Mouse (Mus musculus) midbrain, embryonic 16.5 days (tissue): ENCODE measurements around the gene Reep6. TPM values are rescaled to one million over a fixed set of nuclear protein-coding genes. Genes with fewer than 3 reads are reported as not detected.
A peak's percentile ranks its signal among the peaks of the same experiment; 100 is the strongest.

Experiments used
- ATAC-seq: fragments of 200-750 bp; cut with Nextera tagmentation; 2 replicates; pipeline ENCODE4 v1.8.0; 2017; ENCODE audit warnings: moderate TSS enrichment
- H3K27ac ChIP-seq: fragments of 300-500 bp; sonication (generic); 2 replicates; pipeline ENCODE4 v1.5.1; 2014; ENCODE audit warnings: mild to moderate bottlenecking, low read length, mixed read lengths
- H3K27me3 ChIP-seq: fragments of 300-500 bp; sonication (generic); 2 replicates; pipeline ENCODE4 v1.6.1; 2014; ENCODE audit warnings: low read depth, low read length, mixed read lengths; ENCODE audit not compliant: control insufficient read depth, insufficient read depth
- H3K36me3 ChIP-seq: fragments of 300-500 bp; sonication (generic); 2 replicates; pipeline ENCODE4 v1.6.1; 2014; ENCODE audit warnings: mild to moderate bottlenecking, low read length, moderate library complexity, mixed read lengths; ENCODE audit not compliant: control insufficient read depth, insufficient read depth
- H3K4me1 ChIP-seq: fragments of 300-500 bp; sonication (generic); 2 replicates; pipeline ENCODE4 v1.6.1; 2014; ENCODE audit warnings: mild to moderate bottlenecking, low read length, mixed read lengths; ENCODE audit not compliant: control insufficient read depth, insufficient read depth
- H3K4me2 ChIP-seq: fragments of 300-500 bp; sonication (generic); 2 replicates; pipeline ENCODE4 v1.6.1; 2014; ENCODE audit warnings: mild to moderate bottlenecking, low read length, mixed read lengths
- H3K4me3 ChIP-seq: fragments of 300-500 bp; sonication (generic); 2 replicates; pipeline ENCODE4 v1.5.1; 2014; ENCODE audit warnings: low read depth, mild to moderate bottlenecking, low read length, moderate library complexity, mixed read lengths
- H3K9ac ChIP-seq: fragments of 300-500 bp; sonication (generic); 2 replicates; pipeline ENCODE4 v1.6.1; 2014; ENCODE audit warnings: low read depth, low read length, mixed read lengths
- H3K9me3 ChIP-seq: fragments of 300-500 bp; sonication (generic); replicated peaks from 2 replicates; pipeline ENCODE4 v1.6.1; 2014; ENCODE audit warnings: mild to moderate bottlenecking, low read length, mixed read lengths; ENCODE audit not compliant: control insufficient read depth, poor library complexity, severe bottlenecking
- WGBS: fragments of 180-500 bp; shearing (Covaris S2); extraction: QIAGEN DNeasy Blood & Tissue Kit; methylation state at CpG from one replicate; pipeline ENCODE4 v1.1.7; 2014; 5-methylcytosine and 5-hydroxymethylcytosine counted together
- polyA plus RNA-seq: library from polyadenylated mRNA; unstranded; fragments of >200 nt; fragmentation: Nextera tagmentation; extraction: Ambion mirVana; gene quantifications from 2 replicates; pipeline ENCODE4 v1.2.1, GENCODE M21; 2015

Reep6 gene
- polyA plus RNA-seq, 1 experiment from 2014 or later = 8.6 TPM

DNA sequence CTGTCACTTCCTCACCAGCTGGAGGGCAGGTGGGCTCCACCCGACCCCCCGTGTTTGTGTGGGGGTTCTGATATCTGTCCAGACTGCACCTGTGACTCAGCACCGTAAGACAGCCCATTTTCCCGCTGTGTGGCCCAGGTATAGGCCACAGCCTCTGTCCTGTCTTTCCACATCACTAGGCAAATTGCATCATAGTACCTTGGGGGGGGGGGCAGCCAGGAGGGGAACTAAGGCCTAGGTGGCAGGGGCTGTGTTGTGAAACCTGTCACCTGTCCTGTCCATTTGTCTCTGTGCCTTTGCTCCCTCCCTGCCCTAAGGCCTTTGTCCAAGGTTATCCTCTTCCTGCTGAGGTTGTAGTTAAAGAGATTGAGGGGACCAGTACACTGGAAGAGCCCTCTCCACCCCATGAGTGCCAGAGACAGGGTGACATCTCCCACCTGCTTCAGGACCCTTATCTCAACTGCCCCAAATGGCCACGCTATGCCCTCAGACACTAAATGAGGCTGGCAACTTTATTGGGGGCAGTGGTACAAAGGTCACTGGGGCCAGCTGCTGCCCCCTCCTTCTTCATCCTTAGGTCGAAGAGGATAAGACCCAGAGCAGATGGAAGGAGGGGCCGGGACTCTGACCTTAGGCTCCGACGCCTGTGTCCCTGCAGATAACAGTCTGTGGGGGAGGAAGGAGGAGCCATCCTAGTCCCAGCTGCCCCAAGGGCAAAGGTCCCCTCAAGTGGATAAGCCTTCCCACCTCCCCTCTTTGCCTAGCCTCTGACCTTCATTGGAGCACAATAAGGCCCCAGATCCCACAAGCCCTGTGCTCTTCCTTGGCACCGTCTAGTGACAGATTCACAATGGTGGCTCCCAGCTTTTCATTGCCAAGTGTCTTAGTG lies 2.1 kb downstream of the Reep6 start:
- no peak for ATAC-seq
- Histone ChIP-seq H3K9me3 (no peaks in the 10 kb centered on the region), H3K4me1 (peaks cover 8% of the 10 kb centered on the region; the same call in 1 of the 2 replicates), H3K4me3 (no peak overlapping the region), H3K27ac (no peak overlapping the region), H3K4me2 (no peak overlapping the region), H3K36me3 (no peaks in the 10 kb centered on the region), H3K9ac (no peak overlapping the region), H3K27me3 (no peaks in the 10 kb centered on the region; the same call in 1 of the 2 replicates)
- 70% methylated on average over 10 of the region's 10 CpGs for WGBS

DNA sequence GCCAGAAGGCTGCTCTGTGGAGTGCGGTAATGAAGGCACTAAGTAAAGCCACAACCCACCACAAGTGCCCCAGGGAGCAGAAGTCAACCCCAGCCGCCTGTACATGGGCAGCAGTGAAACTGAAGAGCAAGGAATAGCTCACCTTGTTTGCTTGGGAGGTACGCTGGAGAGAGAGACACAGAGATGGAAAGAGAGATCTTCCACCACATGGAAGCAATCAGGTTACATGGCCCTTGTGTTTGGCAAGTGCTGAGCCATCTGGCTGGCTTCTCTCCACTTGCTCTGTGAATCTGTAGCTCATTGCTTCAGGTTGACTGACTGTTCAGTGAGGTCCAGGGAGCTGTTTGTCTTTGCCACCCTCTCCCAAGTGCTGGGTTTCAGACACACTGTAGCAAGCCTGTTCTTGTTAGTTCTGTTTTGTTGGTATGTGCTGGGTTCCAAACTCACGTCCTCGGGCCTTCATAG lies 2.8 kb downstream of the Reep6 start:
- Histone ChIP-seq H3K9ac (no peak overlapping the region), H3K36me3 (no peaks in the 10 kb centered on the region), H3K9me3 (no peaks in the 10 kb centered on the region), H3K27ac (no peak overlapping the region), H3K27me3 (no peaks in the 10 kb centered on the region; the same call in 1 of the 2 replicates), H3K4me2 (no peak overlapping the region), H3K4me3 (no peak overlapping the region), H3K4me1 (peaks cover 8% of the 10 kb centered on the region; the same call in 1 of the 2 replicates)
- WGBS = 91% methylated on average over 5 of the region's 5 CpGs
- ATAC-seq = no peak

DNA sequence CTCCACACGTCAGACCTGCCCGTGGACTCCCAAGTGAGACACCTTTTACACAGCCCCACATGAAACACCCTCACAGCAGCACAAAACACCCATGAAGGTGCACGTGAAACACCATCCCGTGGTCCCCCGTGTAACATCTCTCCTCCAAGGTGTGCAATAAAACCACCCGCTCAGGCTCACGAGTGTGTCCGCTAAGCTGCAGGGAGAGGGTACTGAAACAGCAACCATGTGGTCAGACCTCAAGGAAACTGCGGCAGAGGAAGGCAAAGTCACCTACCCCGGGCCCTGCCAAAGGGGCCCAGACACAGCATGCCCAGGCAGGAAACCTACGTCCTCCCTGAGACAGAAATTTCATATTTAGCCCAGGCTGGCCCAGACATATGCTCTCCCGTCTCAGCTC lies 6.5 kb downstream of the Reep6 start:
- no peak overlapping the region for H3K9ac ChIP-seq
- peaks cover 10% of the 10 kb centered on the region for H3K27me3 ChIP-seq
- H3K4me1 ChIP-seq = no peaks in the 10 kb centered on the region
- no peak overlapping the region for H3K27ac ChIP-seq
- no peaks in the 10 kb centered on the region for H3K36me3 ChIP-seq
- no peak overlapping the region for H3K4me2 ChIP-seq
- H3K4me3 ChIP-seq = no peak overlapping the region
- ATAC-seq = no peak
- no peaks in the 10 kb centered on the region for H3K9me3 ChIP-seq
- WGBS = 88% methylated on average over 12 of the region's 12 CpGs

DNA sequence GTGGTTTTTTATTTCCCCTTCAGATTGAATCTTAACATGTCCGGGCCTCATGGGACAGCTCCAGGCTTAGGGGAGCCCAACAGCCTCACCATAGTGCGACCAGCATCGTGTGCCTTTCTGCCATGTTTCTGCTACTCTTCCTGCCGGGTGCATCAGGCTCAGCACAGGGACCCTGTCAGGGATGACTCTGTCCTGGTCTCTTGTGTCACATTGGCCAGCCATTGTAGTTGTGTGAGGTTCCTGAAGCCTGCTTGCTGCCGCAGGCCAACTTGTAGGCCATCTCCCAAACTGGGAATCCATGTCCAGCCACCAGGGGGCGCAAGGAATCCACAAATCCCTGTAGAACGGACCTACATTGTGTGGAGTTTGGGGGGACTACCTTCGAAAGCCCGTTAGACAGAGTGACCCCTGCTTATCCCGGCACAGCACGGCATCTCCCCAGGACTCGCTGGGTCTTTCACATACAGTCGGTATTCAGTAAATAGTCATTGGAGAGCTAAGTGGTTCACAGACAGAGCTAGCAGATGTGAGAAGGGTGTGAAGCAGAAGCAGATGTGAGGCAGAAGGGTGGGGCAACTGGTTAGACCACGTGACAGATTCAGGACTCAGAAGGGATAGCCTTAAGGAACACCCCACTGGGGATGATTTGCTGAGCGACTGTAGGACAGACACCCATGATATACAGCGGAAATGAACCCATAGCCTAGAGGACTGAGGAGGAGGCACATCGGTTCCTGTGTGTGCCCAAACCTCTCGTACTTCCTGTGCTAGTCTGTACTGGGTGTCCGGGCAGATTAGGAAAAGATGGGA lies 10.4 kb downstream of the Reep6 start:
- 20% methylated on average over 19 of the region's 19 CpGs for WGBS
- peaks cover 12% of the 10 kb centered on the region for H3K4me1 ChIP-seq
- no peak overlapping the region for H3K4me3 ChIP-seq
- H3K27ac ChIP-seq = no peak overlapping the region
- H3K9me3 ChIP-seq = no peaks in the 10 kb centered on the region
- H3K36me3 ChIP-seq = no peaks in the 10 kb centered on the region
- 0 out of 2 replicates have a peak overlapping the region, but pooled peaks have one; percentile 17 for H3K4me2 ChIP-seq
- 0 out of 2 replicates have a peak, but pooled peaks have one; percentile 2 for ATAC-seq
- no peak overlapping the region for H3K9ac ChIP-seq
- peaks cover 47% of the 10 kb centered on the region for H3K27me3 ChIP-seq

DNA sequence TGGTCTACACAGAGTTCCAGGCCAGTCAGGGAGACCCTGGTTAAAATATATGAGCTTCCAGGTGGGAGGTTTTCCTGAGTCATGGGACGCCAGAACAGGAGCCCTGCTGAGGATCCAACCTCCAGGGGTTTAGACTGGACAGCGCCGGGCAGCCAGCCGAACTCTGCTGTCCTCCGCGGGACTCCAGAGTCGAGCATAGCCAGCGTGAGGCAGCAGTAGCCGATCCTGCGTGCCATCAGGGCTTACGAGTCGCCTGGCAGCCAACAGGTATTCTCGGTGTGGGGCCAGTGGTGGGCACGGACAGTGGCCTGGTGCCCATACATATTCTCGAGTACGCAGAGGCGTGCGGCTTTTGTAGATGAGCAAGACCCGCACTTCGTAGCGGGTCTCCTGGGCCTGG lies 11.3 kb downstream of the Reep6 start:
- H3K36me3 ChIP-seq = no peaks in the 10 kb centered on the region
- H3K9ac ChIP-seq = no peak overlapping the region
- no peak overlapping the region for H3K4me3 ChIP-seq
- H3K27me3 ChIP-seq = peaks cover 56% of the 10 kb centered on the region
- whole genome bisulfite sequencing = 8% methylated on average over 21 of the region's 21 CpGs
- ATAC-seq = no peak
- no peaks in the 10 kb centered on the region for H3K9me3 ChIP-seq
- peaks cover 12% of the 10 kb centered on the region for H3K4me1 ChIP-seq
- H3K4me2 ChIP-seq = no peak overlapping the region
- H3K27ac ChIP-seq = no peak overlapping the region

DNA sequence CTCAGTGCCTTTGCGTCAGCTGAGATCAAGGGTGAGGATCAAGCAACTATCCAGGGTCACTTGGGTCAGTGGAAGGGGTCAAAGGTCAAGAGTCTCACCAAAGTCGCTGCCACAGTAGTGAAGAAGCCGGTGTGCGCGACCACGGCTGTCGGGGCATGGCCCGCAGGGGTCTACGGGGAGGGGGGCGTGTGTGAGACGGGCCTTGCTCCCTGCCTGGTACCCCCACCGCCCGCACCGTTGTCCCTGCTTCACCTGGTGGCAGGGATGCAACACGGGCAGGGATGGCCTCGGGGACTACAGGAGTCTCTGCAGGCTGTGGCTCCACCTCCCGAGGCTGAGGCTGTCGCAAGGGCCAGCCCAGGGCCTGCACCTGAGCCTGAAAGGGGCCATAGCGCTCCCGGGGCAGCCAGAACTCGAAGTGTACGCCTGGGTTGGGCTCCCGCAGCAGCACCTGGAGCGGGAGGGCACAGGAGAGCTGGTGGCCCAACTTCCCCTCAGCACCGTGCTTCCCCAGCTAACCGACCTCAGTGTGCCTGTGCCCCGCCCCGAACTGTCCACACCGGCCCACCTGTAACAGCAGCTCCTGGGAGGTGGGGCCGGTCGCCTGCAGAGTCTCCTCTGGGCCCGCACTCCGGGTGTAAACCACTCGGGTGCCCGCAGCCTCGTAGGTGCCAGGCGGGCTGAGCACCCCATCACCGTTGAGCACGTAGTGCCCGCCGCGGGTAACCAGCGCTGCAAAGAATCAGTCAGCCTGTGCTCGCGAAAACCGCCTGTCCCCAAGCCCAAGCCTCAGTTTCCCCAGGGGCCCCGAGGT lies 11.9 kb downstream of the Reep6 start:
- peak; percentile 16; the same call in 1 of the 2 replicates for ATAC-seq
- Histone ChIP-seq H3K4me2 (peak overlapping the region; percentile 59), H3K36me3 (no peaks in the 10 kb centered on the region), H3K4me3 (peak overlapping the region; percentile 34; the same call in 1 of the 2 replicates), H3K4me1 (peaks cover 12% of the 10 kb centered on the region), H3K9ac (no peak overlapping the region), H3K27me3 (peaks cover 59% of the 10 kb centered on the region), H3K9me3 (no peaks in the 10 kb centered on the region), H3K27ac (no peak overlapping the region)
- 3% methylated on average over 46 of the region's 47 CpGs for WGBS

DNA sequence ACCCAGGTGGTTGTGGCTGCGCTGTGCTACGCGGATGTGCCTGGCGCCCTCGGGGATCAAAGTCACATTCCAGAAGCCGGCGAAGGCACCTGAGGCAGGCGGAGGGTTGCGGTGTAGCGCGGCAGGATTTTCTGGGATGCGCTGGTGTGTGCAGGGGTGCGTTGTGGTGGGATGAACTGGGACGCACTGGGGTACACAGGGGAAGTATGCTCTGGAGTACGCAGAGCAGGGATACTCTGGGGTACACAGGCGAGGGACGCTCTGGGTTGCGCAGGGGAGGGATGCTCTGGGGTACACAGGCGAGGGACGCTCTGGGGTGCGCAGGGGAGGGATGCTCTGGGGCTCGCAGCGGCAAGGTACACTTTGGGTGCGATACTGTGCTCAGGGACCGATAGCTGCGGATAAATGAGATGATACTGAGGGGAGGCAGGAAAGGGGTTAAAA lies 12.6 kb downstream of the Reep6 start:
- peak overlapping the region; percentile 59 for H3K4me2 ChIP-seq
- H3K4me3 ChIP-seq = peak overlapping the region; percentile 34
- 2% methylated on average over 26 of the region's 26 CpGs for WGBS
- H3K27ac ChIP-seq = no peak overlapping the region
- H3K4me1 ChIP-seq = peaks cover 12% of the 10 kb centered on the region
- no peak overlapping the region for H3K9ac ChIP-seq
- H3K9me3 ChIP-seq = no peaks in the 10 kb centered on the region
- H3K36me3 ChIP-seq = no peaks in the 10 kb centered on the region
- peak; percentile 43 for ATAC-seq
- H3K27me3 ChIP-seq = peaks cover 62% of the 10 kb centered on the region

DNA sequence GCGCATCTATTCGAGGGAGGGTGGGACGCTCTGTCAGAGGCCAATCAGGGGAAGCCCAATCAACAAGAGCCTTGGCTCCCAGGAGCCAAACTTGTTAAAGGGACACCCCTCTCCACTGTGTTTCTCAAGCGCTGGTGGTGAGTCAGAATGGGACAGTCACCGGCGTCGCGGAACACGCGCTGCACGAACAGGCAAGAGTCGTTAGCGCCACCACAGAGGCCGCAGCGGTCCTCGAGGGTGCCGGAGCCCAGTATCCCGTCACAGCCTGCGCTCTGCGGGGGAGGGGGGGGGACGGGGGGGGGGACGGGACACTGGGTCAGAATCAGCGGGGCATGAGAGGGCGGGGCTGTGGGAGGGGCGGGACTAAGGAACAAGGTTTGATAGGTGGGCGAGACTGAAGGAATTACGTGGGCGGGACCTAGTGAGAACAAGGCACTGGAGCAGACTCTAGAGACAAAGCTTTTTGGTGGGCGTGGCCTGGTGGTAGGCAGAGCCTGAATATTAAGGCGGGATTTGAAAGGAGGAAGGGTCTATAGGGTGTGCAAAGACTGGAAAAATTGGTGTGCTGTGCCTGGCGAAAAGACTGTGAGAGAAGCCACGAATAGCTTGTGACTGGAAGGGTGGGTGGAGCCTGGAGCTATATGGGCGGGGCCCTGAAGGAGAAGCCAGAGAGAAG lies 13.1 kb downstream of the Reep6 start:
- H3K27me3 ChIP-seq = peaks cover 68% of the 10 kb centered on the region
- H3K9ac ChIP-seq = no peak overlapping the region
- WGBS = 2% methylated on average over 26 of the region's 33 CpGs
- no peaks in the 10 kb centered on the region for H3K36me3 ChIP-seq
- peak overlapping the region; percentile 59 for H3K4me2 ChIP-seq
- H3K9me3 ChIP-seq = no peaks in the 10 kb centered on the region
- ATAC-seq = peak; percentile 71
- peaks cover 12% of the 10 kb centered on the region for H3K4me1 ChIP-seq
- no peak overlapping the region for H3K27ac ChIP-seq
- H3K4me3 ChIP-seq = peak overlapping the region; percentile 34
